Mouse (Mus musculus): ENCODE results near the gene Nup98.

The Nup98 gene

DNA sequence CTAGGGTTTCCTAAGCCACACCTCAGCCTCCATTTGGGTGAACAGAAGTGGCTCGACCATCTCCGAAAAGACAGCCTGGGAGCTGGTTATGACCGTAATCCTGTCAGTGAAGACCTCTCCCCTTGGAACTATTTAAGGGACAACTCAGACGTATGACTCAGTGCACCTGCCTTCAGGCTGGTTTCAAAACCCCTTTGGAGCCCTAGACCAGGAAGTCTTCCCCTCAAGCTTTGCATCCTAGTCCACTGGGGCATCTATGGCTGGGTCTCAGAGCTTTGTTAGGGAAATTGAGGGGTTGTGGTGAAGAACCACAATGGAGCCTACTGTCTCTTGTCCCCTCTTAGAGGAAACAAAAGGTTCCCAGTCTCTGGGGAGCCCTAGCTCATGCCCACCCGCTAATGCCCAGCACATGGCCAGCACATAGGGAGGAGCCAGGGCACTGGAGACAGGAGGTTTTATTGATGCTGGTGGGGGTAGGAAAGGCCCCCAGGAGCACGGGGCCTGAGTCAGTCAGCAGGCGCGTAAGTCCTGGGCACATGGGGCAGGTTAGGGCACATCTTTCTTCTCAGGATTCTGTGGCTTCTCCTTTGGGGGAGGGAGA is 28.8 kb upstream of the Nup98 start:
- ATAC-seq (ENCODE audit: insufficient number of reproducible peaks, low FRiP score, low TSS enrichment), result no peak

DNA sequence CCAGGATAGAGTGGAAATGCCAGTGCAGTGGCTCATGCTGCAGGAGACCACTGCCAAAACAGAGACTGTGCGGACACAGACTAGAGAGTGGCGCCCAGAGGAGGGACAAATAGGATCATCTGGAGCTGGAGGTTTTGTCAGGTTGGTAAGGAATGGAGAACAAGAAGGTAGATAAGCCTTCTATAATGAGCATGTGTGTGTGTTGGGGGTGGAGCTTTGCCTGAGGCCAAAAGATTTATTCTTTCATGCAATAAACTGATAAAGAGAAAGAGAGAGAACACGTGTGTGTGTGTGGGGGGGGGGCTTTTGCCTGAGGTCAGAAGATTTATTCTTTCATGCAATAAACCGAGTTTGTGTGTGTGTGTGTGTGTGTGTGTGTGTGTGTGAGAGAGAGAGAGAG is 23.1 kb upstream of the Nup98 start:
- no peak for ATAC-seq (ENCODE audit: insufficient number of reproducible peaks, low FRiP score, low TSS enrichment)

DNA sequence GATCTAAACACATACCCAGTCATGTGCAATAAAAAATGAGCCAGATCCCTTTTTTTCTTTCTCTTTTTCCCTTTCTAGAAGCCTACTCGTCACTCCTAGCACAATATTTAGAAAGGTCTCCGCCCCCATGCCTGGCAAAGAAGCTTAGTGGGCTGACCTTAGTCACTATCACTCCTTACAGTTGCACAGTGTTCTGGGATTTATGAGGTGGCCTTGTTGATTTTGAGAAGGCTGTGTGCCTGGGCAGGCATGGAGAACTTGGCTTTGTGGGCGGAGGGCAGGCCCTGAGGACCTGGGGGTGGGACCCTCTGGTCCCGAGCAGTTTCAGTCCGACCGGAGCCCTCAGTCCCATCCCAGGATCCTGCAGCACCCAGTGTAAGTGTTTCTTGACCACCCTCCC is 19.8 kb upstream of the Nup98 start:
- no peak for ATAC-seq (ENCODE audit: insufficient number of reproducible peaks, low FRiP score, low TSS enrichment)

DNA sequence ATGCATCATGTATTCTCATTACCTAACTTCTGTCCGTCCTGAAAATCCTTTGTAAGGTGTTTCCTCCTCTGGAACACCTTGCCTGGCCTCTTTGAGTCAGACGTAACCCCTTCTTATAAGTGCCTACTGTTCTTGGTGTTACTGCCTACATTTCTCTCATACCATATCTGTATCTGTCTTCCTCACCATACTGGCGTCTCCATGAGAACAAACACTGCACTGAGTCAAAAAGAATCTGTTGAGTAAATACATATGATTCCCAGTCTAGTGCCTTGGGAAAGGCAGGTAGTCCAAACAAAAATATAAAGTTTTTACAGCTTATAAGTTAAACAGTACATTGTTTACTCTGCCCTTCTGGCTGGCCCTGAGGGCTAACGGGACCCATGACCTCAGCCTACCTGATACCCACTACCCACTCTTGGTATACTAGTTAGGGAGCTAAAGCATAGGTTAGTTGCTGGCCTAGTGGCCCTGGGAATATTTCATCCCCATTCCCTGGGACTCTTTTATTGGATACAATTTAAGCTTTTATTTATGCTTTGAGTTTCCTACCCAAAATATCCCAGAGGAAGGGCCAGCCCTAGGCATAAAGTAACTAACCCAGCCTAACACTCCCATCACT is 18.2 kb upstream of the Nup98 start:
- ATAC-seq (ENCODE audit: insufficient number of reproducible peaks, low FRiP score, low TSS enrichment), result no peak

DNA sequence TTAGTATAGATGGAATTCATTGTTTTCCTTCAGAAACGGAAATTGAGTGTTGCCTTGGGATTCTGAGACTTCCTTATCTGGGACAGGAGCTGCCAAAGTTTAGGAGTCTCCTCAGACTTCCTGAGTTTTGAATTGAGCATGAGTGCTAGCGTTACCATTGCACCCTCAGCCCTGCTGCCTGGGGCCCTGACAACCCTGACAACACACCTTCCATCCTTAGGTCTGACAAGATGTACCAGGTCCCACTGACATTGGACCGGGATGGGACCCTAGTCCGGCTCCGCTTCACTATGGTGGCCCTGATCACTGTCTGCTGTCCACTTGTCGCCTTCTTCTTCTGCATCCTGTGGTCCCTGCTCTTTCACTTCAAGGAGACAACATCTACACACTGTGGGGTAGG is 16.1 kb upstream of the Nup98 start:
- no peak for ATAC-seq (ENCODE audit: insufficient number of reproducible peaks, low FRiP score, low TSS enrichment)

DNA sequence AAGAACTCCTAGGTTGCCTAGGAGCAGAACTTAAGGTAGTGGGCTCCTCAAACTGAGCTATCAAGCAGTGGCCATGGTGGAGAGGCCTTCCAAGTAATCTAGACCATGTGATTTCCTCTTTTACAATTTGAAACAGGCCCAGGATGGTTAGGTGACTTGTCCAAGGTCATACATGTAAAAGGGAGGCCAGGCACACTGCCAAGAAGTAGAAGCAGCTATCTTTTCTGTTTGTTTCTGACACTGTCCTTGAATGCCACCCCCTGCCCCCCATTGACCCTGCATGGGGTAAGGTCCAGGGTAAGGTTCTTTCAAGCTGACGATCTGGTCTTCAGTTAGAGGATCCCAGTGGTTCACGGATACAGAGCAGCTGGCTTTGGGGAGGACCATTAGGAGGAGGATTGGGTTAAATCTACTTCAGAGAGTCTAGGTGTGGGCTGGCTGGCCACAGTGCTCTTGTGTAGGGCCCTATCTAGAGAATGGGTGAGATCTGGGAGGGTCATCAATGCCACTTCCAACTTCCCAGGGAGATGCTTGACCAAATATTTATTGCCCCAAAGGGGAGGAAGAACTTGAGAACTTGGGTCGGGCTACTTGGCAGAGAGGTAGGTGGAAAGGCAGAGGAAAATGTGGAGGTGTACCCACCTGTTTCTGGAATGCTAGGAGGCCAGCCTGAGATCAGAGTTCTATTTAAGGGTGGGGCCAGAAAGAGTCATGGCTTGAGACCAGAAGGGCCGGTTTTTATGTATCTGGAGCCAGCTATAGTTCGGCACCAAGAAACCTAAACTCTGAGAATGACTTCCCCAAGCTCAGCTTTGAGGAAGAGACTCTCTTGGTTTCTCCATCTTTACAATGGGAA is 14.1 kb upstream of the Nup98 start:
- ATAC-seq (ENCODE audit: insufficient number of reproducible peaks, low FRiP score, low TSS enrichment), result no peak

DNA sequence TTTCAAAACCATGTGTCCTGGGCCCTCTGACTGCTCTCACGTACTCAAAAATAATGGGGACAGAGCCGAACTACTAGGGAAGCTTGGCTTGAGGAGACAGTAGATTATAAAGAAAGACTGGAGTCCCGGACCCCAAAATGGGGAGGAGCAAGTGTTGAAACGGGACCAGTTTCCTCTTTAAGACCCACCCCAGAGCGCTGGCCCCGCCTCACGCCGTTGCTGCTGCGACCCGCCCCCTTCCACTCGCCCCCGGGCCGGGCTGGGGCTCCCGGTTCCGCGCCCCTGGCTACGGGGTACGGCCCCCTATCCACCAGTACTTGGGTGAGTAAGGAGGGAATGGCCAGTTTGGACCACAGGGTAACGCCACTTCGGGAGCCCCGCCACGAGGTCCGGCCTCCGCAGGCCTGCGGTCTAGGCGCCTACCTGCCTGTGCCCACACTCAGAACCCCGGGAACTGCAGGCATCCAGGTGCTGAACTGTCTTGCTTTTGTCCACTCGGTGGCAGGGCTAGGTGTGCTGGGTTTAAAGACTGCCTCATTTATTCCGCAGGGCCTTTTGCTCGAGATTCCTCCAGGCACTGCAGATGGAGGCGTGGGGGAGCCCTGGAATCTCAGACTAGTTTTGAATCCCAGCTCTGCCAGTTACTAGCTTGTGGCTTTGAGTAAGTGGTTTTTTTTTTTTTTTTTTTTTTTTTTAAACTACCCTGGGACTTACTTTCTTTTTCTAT is 13.0 kb upstream of the Nup98 start:
- peak; percentile 53; the same call in 1 of the 2 replicates for ATAC-seq (ENCODE audit: insufficient number of reproducible peaks, low FRiP score, low TSS enrichment)

DNA sequence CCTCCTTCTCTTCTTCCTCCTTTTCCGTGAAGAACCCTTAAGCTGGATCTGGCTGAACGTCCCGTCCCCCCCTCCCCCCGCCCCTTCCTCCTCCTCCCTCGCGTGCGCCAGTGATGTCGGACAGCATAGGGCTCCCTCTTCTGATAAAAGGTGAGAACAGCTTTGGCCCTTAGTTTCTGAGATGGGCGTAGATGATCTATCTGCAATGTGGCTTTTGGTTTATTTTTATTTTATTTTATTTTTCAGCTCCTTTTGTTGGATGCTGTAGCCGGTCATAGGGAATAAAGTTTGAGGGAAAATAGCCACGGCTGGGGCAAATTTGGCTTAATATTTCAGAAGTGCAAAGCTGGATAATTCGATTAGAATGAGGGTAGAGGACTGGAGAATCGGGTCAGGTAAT is 12.4 kb upstream of the Nup98 start:
- peak; percentile 48; the same call in 1 of the 2 replicates for ATAC-seq (ENCODE audit: insufficient number of reproducible peaks, low FRiP score, low TSS enrichment)

DNA sequence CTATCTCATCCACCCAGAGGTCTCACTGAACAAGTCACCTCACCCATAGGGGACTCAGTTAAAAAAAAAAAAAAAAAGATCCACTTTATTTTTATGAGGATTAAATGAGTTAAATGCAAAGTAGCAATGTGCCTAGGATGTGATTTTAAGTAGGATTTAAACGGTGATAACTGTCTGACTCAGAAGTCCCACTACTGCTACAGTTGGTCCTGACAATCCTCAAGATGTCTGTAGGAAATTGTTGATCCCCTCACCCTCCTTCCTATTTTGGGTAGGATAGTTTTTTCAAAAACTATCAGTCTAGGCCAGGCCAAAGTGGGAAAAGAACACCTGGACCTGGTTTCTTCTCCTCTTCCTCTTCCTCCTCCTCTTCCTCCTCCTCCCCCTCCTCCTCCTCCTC is 11.9 kb upstream of the Nup98 start:
- ATAC-seq (ENCODE audit: insufficient number of reproducible peaks, low FRiP score, low TSS enrichment), result no peak

DNA sequence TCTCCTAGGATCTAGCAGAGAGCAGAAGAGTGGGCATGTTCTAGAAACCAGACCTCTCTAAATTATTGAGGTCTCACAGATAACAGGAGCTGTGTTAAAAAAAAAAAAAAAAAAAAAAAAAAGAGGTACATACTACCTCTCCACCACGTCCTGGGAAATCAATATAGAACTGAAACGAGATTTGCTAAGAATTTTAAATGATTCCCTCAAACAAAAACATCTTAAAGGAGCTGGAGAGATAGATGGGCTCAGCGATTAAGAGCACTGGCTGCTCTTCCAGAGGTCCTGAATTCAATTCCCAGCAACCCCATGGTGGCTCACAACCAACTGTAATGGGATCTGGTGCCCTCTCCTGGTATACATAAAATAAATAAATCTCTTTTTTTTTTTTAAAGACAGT is 1.1 kb upstream of the Nup98 start:
- ATAC-seq (ENCODE audit: insufficient number of reproducible peaks, low FRiP score, low TSS enrichment), result no peak

DNA sequence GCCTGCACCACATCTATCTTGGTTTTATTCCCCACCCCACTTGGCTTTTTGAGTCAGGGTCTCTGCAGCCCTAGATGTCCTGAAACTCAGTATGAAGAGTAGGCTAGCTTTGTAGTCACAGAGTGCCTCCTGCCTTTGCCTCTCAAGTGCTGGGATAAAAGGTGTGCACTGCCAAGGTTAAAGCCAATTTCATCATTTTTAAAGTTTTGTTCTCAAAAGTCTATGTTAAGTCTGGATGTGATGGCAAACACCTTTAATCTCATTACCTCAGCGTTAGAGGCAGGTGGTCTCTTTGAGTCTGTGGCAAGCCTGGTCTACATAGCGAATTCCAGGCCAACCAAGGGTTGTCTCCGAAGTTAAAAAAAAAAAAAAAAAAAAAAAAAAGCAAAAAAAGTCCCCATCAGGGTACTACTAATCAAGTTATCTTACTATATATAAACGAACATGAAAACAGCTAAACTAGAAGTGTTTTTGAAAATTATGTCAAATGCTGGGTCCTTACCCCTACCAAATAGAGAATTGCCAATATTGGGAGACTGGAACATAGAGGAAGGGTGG is 1.1 kb downstream of the Nup98 start:
- ATAC-seq (ENCODE audit: insufficient number of reproducible peaks, low FRiP score, low TSS enrichment), result no peak

DNA sequence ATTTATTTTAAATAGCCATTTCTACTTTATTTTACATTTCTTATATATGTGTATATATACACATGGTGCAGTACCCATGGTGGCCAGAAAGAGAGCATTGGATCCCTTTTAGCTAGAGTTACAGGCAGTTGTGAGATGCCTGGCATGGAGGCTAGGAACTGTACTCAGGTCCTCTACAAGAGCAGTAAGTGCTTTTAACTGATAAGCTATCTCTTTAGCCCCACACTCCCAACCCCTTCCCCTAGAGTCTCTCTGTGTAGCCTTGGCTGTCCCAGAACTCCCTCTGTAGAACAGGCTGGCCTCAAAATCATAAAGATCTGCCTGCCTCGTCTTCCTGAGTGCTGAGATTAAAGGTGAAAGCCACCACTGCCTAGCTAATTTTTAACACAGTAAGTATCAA is 4.3 kb downstream of the Nup98 start:
- no peak for ATAC-seq (ENCODE audit: insufficient number of reproducible peaks, low FRiP score, low TSS enrichment)

DNA sequence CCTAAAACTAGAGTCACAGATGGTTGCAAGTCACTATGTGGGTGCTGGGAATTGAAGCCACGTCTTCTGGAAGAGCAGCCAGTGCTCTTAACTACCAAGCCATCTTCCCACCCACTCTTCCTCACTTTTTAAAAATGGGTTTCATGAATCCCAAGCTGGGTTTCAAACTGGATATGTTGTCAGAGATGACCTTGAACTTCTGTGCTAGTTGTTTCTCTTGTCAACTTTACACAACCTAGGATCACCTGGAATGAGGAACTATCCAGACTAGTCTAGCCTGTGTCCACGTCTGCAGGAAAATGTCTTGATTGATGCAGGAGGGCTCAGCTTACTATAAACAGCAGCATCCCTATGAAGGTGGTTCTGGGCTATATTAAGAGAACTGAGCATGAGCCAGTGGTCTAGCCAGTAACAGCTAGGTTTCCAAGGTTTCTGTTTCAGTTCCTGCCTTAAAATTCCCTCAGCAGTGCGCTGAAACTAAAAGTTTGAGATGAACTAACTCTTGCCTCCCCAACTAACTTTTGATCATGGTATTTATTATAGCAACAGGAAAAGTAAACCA is 5.6 kb downstream of the Nup98 start:
- no peak for ATAC-seq (ENCODE audit: insufficient number of reproducible peaks, low FRiP score, low TSS enrichment)

DNA sequence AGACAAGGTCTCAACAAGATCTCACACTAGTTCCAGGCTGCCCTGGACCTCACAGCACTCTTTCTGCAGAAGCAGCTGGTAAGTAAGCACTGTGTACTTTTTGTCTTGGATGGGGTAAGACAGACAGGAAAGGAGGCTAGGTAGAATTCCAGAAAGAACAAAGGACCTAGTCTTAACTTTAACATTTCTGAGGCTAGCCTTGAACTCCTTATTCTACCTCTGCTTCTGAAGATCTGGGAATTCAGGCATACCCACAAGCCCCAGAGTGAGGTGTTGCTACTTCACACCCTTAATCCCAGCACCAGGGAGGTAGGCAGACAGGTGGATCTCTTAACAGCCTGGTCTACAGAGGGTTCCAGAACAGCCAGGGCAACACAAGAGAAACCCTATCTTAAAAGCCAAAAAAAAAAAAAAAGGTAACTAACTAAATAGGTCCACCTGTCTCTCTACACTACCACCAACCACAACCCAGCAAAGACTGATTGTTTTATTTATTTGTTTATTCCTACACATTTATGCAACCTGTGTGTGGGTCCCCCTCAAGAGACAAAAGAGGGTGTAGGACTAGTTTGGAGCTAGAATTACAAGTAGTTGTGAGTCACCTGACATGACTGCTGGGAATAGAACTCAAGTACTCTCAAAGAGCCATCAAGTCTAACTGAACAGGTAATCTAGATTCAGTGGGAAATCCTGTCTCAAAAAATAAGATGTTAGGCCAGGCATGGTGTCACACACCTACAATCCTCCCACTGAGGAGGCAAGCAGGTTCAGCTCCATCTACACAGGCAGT is 8.8 kb downstream of the Nup98 start:
- ATAC-seq (ENCODE audit: insufficient number of reproducible peaks, low FRiP score, low TSS enrichment), result no peak

DNA sequence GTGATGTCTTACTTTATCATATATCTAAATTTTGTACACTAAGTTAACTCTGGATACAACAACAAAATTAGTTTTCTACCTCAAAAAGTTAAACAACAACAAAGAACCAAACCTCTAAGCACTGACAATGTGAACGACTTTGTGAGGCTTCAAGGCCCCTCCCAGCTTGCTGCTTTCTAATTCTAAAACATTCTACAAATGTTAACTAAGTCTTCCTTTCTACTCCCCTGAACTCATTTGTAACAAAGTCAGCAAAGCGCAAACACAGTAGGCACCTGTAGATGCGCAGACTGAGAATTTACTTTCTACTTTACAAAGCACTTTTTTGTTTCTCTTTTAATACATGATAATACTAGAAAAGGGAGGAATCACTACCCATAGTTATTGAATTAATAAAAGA is 9.4 kb downstream of the Nup98 start:
- no peak for ATAC-seq (ENCODE audit: insufficient number of reproducible peaks, low FRiP score, low TSS enrichment)

DNA sequence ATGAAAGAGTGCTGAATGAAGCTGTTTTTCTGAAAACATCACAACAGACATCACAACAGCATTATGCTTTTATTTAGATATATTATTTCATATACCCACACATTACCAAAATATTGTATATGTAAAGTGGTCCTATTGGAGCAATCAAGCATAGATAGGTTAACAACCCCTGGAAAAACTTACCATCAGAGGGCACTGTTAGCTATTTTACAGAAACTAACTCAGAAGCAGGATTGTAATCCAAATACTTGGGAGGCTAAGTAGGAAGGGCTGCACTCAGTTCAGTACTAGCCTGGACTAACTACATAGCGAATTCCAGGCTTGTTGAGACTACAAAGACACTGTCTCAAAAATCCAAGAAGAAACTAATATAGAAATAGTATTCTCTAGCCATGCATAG is 17.6 kb downstream of the Nup98 start:
- ATAC-seq (ENCODE audit: insufficient number of reproducible peaks, low FRiP score, low TSS enrichment), result no peak

DNA sequence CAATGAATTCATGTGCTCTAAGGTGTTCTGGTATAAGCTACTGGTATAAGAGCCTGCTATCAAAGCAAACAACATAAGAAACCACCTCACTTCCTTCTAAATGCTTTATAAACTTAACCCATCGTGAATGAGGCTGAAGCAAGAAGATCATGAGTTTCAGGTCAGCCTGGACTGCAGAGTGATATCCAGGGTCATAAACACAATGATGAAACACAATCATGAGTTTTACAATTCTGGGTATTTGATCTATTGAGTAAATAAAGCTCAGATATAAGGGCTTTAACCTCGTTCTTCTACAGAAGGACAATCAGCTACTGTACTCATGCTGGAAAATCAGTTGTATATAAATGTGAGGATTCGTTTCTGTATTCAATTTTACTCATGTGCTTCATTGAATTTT is 26.1 kb downstream of the Nup98 start:
- ATAC-seq (ENCODE audit: insufficient number of reproducible peaks, low FRiP score, low TSS enrichment), result no peak

DNA sequence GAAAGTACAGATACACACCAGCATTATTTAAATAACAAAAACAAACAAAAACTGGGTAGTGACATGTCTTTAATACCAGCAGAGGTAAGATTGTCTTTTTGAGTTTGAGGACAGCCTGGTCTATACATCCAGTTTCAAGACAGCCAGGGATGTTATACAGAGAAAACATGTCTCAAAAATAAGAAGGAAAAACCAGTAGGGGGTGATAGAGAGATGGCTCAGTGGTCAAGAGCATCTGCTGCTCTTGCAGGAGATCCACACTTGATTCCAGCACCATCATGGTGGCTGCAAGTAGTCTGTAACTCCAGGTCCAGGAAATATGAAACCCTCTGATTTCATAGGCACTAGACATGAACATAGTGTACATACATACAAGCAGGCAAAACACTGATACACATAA is 39.7 kb downstream of the Nup98 start:
- no peak for ATAC-seq (ENCODE audit: insufficient number of reproducible peaks, low FRiP score, low TSS enrichment)

DNA sequence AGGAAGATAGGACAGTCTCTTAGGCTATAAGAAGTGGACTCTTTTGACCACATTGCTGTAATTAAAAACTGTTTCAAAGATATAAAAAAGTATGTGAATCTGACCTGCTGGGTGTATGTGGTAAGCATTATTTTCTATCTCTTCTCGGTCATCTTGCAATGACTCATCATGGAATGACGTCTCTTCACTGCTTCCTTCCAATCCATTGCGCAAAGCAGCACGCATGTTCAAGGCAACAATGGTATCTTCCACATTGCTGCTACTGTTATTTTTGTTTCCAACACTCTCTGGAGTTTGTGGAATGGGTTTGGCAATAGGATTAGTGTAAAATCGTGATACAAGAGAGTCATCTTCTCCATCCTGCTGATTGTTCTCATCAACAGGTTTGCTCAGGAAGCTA is 56.3 kb downstream of the Nup98 start:
- ATAC-seq (ENCODE audit: insufficient number of reproducible peaks, low FRiP score, low TSS enrichment), result no peak

DNA sequence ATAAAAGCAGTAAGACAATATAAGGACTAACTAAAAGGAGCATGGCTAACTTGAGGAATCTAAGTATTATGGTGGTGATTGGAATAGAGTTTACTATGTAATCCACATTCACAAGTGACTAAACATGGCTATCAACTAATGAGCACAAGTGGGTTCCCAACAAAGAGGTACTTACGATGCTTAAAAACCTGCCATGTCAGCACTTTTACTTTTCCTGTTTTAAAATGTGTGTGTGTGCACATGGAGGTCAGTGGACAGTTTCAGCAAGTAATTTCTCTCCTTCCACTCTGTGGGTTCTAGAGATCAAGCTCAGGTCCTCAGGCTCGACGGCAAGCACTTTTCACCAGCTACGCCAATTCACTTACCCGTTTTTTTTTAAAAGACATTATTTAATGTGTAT is 72.1 kb downstream of the Nup98 start:
- ATAC-seq (ENCODE audit: insufficient number of reproducible peaks, low FRiP score, low TSS enrichment), result no peak
